Mouse (Mus musculus) ES-Bruce4 (cell line): ENCODE data around the gene Pard3.

ENCODE experiments used
- CTCF ChIP-seq: IDR thresholded peaks from one replicate; pipeline ENCODE4 v1.8.1; 2011; ENCODE audit warnings: low read depth, low read length
- POLR2A ChIP-seq: IDR thresholded peaks from one replicate; pipeline ENCODE4 v1.8.1; 2011; ENCODE audit warnings: low read length; ENCODE audit not compliant: insufficient read depth

GRCm38 (mm10) chr8:127491963-127492362 lies 428.3 kb downstream of the Pard3 start:
- TF ChIP-seq CTCF, result no peak
- TF ChIP-seq POLR2A, result no peak
